Mouse (Mus musculus) gonadal fat pad, adult 2 months (tissue): ENCODE measurements around the gene Noxred1. TPM values are rescaled to one million over a fixed set of nuclear protein-coding genes. Genes with fewer than 3 reads are reported as not detected.
"Not testable (repeated sequence)": the region's sequence is repeated elsewhere in the genome, so short reads cannot be mapped to it uniquely, and the experiment has no call there.

Experiments
- DNase-seq: peaks from one replicate; pipeline ENCODE4 v3.0.0-alpha.2; 2012; ENCODE audit warnings: low read depth
- polyA plus RNA-seq: library from polyadenylated mRNA; depleted of rRNA; stranded (reverse); fragments of >200 nt; gene quantifications from 2 replicates; pipeline ENCODE4 v1.2.3, GENCODE M21; 2012; rRNA removed

Gene Noxred1
- polyA plus RNA-seq = 0.35 and 0.72 TPM in 2 replicates

DNA sequence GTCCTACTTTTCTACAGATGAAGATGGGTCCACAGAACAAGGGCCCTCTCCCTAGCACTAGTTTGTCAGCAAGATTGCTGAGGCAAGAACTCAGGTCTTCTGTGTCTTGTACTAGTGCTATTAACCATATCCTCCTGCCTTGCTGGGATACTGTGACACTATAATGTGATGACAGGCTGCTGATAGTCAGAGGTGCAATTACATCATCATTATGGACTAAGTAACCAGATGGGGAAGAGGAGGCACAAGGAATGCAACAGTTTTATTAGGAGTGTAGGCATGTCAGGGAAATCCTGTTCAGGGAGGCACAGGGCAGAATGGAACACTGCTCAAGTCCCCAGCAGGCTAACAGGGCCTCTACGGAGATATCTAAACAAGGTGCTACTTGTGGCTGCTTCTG is at the start of gene Noxred1:
Gene Noxred1 (minus strand): TSS at position 101 of the 400 bp plus-strand sequence.
- DNase-seq = no peak

GRCm38 (mm10) chr12:87284726-87285125 is 46.2 kb upstream of the Noxred1 start:
- no peak for DNase-seq

DNA sequence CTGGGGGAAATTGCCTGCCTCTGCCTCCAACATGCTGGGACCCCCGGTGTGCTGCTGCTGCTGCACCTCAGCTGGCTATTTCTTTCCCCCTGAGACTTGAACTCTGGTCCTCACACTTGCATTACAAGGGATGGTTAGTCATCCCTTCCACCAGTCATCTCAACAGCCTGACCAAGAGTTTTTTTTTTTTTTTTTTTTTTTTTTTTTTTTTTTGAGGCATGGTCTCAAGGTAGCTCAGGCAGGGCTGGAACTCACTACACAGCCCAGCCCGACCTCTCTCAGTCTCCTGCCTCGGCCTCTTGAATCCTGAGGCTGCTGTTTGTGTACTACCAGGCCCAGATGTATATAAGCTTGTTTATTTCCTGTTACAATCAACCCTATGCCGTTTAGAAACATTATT is 45.7 kb upstream of the Noxred1 start:
- DNase-seq = no peak

- DNase-seq = no peak
Measured at GRCm38 (mm10) chr12:87283706-87284105, 45.2 kb upstream of the Noxred1 start.

GRCm38 (mm10) chr12:87282743-87283142 is 44.2 kb upstream of the Noxred1 start:
- no peak for DNase-seq

DNA sequence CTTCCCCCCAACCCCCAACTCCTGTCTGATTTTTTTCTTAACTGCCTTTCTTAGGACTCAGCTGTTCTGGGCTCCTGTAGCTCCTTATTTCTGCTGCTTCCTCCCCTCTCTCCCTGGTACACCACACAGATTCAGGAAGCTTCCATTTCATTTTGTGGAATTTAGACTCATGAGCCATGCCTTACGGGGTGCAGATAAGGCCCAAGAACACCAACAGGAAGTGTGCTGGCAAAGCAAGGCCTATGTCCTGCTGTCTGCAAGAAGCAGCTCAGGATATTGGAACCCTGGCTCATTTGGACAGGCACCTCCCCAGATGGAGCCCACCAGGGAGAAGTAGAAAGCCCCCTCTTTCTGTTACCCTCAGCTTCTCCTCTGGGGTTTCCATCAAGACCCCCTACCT is 43.2 kb upstream of the Noxred1 start:
- no peak for DNase-seq

GRCm38 (mm10) chr12:87279879-87280278 is 41.3 kb upstream of the Noxred1 start:
- DNase-seq = no peak

- DNase-seq = no peak
Measured at GRCm38 (mm10) chr12:87279350-87279749, 40.8 kb upstream of the Noxred1 start.

DNA sequence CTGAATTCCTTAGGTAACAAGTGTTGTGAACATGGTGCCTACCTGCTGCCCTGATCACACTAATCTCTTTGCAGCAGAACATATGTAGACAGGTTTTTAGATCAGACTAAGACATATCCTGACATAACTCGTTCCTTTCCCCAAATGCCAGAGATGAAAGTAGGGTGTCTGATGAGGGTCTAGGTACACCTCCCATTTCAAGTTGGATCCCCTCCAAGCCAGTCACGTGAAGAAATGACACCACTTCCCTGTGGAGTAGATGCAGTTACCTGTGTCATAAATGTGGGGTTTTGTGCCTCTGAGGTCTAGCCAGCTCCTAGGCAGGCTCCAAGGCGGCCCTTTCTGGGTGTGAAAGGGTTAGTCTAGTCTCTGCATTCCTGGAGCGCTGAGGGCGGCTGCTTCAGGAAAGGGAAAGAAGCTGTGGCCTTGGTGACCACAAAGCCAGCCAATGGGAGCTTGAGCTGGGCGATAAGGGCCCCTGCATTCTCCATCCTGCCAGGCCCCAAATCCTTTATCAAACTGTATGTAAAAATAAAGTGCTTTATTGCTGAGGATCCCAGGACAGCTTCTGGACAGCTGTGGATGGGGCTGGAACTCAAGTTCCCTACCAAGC is 39.7 kb upstream of the Noxred1 start:
- no peak for DNase-seq

GRCm38 (mm10) chr12:87277251-87277650 is 38.7 kb upstream of the Noxred1 start:
- not testable (repeated sequence) for DNase-seq

DNA sequence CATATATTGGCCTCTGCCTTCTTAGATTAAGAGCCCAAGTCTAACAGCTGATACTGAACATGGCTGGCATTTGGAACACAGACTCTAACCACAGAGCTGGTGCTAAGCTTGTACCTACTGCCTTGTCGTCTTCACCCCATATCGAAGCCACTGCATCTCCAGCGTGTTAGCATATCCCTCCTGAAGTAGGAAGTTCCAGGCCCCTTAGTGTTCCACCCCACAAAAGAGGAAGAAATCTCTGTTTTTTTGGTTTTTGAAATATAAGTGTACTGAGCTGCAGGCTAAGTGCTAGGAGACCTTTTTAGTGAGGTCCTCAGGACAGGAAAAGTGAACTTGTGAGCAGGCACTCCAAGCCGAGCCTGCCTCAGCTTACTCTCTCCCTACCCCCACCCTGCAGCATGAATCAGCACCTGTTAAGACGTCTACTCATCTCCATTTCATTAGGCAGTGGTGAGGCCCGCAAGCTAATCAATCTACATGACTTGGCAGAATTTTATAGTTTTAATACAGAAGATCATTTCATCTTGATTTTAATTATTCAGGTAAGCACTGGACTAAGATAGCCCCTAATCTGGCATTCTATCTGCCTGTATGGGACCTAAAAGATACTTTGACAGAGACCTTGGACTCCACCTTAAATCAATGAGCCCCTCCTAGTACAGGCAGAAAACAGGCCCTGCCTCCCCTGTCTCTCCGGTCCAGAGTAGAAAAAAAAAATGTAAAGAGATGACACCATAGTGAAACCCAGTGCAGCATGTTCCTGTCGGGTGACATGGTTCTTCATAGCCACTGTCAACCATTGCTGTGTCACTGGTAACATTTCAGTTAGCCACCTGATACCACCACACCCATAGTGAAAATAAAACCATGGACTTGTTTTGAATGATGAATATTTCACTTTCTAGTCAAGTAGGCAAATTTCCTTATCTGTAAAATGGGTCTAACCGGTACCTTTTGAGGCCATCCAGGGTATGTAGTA is 36.6 kb upstream of the Noxred1 start:
- no peak for DNase-seq

- no peak for DNase-seq
Measured at GRCm38 (mm10) chr12:87267682-87268081, 29.1 kb upstream of the Noxred1 start.

DNA sequence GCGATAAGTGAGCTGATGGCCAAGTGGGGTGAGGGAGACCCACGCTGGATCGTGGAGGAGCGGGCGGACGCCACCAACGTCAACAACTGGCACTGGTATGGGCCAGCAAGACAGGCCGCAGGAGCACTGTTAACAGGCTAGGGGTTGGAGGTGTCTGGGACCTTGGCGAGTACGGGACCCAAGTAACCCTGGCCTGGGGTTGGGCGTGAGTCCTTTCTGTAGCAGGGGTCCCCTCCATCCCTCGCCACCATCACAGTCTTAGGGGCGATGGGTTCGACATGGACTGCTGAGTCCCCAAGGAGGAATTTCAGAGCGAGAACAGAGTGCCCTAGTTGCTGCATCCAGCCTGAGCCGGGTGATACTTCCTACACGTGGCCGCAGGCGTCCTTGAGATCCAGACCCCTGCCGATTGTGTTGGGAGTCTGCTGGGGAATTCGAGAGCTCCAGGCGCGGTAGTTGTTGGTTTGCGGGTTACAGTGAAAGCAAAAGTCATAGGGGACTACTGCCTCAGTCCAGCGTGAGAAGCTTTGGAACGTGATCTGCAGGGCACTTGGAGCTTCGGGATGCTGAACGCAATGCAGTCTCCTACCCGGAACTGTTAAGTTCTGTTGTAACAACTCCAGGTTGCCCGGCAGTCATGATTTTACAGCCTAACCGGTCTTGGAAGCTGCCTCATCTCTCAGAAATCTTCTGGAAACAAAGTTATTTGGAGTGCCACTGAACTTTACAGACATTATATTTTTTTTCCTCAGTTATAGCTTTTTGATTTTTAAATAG is 28.5 kb upstream of the Noxred1 start:
- peak; percentile 37 for DNase-seq

- DNase-seq = peak; percentile 96
Measured at GRCm38 (mm10) chr12:87266108-87266826, 27.7 kb upstream of the Noxred1 start, which contains the start of the genes Vipas39 and Ahsa1. Vipas39 (minus strand) TSS chr12:87266256. Ahsa1 (plus strand) TSS chr12:87266479.

GRCm38 (mm10) chr12:87265444-87265843 is 26.9 kb upstream of the Noxred1 start:
- DNase-seq = no peak

DNA sequence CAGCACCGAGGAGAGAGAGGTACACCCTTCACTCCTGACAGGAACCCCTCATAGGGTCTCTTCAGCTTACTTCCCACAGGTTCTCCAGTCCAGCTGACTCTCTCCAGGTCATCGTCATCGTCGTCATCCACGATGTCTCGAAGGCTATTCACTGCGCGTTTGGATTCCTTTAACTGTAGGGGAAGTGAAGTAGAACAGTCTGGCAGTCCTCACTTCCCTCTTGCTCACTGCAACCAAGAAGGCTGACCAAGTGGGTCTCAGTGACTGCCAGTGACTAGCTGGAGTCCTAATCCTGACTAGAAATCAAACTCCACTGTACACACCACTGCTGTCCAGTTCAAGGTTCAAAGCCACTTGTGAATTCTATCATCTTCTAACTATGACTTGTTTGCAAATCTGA is 22.0 kb upstream of the Noxred1 start:
- DNase-seq = no peak

- DNase-seq = no peak
Measured at GRCm38 (mm10) chr12:87256629-87257028, 18.1 kb upstream of the Noxred1 start.

DNA sequence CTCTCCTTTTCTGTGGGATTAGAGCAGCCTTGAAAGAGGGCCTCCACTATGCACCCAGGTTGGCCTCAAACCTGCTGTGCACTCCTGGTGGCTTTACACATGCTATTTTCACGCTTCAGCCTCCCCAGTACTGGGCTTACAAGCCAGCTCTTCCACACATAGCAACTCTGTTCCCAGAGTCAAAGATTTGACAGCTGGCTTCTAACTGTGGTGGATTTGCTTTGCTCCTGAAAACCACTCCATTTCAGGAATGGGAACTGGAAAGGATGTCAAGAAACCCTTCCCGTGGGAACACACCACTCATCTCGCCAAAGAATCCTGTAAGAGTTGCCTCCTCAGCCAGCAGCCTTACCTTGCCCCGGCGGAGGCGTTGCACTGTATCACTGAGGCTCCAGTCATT is 15.3 kb upstream of the Noxred1 start:
- DNase-seq = no peak

GRCm38 (mm10) chr12:87250161-87250560 is 11.6 kb upstream of the Noxred1 start:
- no peak for DNase-seq

DNA sequence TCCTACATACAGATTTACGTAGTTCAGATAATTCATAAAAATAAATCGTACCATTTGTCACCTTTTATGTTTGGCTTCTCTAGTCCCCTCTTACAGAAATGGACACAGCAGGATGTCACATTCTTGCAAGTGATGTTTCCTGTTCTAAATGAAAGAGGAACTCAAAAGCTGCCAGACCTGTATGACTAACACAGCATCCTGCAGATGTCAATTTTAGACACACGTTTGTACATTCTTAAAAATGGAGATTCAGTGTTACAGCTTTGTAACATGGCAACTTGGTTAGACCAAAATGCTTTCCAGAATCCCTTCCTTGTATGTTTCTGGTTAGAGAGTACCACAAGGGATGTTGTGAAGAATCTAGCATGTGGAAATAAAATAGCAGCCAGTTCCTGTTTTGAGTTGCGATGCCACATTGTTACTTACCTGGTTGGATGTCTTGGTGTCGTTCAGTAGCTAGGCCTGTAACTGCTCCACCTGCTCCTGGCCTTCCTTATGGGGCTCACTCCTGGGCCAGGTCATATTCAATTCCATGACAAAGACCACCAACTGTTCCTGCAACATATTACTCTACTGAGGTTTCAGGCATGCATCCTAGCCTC is 1.5 kb downstream of the Noxred1 start:
- no peak for DNase-seq

GRCm38 (mm10) chr12:87230379-87230895 is 8.1 kb downstream of the Noxred1 start:
- DNase-seq = no peak
